Mouse (Mus musculus) testis, adult 2 months (tissue): ENCODE measurements at regions not wholly inside any gene's neighbourhood (a gene's known extent, or its start where the extent isn't known, plus 50 kb on each side); places are given as distances from the start of the nearest gene placed in this dataset.

Experiments
- H3K27ac ChIP-seq: fragments of 200-500 bp; 2 replicates; pipeline ENCODE4 v1.5.1; 2012; ENCODE audit warnings: low read depth, low read length; ENCODE audit not compliant: control insufficient read depth, insufficient read depth
- H3K27me3 ChIP-seq: fragments of 200-500 bp; 2 replicates; pipeline ENCODE4 v1.6.1; 2012; ENCODE audit warnings: mild to moderate bottlenecking, low read length, moderate library complexity; ENCODE audit not compliant: control insufficient read depth, insufficient read depth
- H3K36me3 ChIP-seq: fragments of 200-500 bp; 2 replicates; pipeline ENCODE4 v1.6.1; 2012; ENCODE audit warnings: mild to moderate bottlenecking, low read length; ENCODE audit not compliant: control insufficient read depth, insufficient read depth
- H3K4me1 ChIP-seq: fragments of 200-500 bp; 2 replicates; pipeline ENCODE4 v1.6.1; 2012; ENCODE audit warnings: low read length; ENCODE audit not compliant: control insufficient read depth, insufficient read depth
- H3K4me3 ChIP-seq: fragments of 200-500 bp; 2 replicates; pipeline ENCODE4 v1.5.1; 2012; ENCODE audit warnings: low read depth, mild to moderate bottlenecking, low read length, moderate library complexity, mixed read lengths; ENCODE audit not compliant: control insufficient read depth
- CTCF ChIP-seq: fragments of 200-500 bp; IDR thresholded peaks from 2 replicates; pipeline ENCODE4 v1.5.1; 2012; ENCODE audit warnings: low read depth, mild to moderate bottlenecking, inconsistent platforms, low read length, moderate library complexity; ENCODE audit not compliant: control insufficient read depth, insufficient read depth, insufficient replicate concordance
- POLR2A ChIP-seq: fragments of 200-500 bp; IDR thresholded peaks from 2 replicates; pipeline ENCODE4 v1.6.1; 2012; ENCODE audit warnings: low read depth, mild to moderate bottlenecking, inconsistent platforms, low read length, moderate library complexity; ENCODE audit not compliant: control insufficient read depth

DNA sequence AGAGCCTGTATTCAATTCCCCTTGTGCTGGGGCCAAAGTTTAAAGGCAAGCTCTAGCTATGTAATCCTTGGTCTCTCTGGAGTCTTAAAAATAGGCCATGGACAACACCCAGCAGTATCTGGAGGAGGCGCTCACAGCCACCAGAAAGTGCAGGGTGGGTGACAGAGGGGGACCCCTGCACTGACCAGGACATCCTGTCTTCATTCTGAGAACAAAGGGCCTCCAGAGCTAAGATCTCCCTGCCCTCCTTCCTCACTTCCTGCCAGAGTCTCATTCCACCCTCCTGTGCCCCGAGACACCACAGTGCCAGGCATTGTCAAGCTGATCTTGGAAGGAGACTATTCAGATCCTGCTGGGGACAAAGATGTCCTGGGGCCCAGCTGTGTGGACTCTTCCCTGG is 273.8 kb downstream of the Ajap1 start:
- peaks cover 3% of the 10 kb centered on the region; the same call in 1 of the 2 replicates for H3K4me1 ChIP-seq
- no peaks in the 10 kb centered on the region for H3K27me3 ChIP-seq
- TF ChIP-seq POLR2A: no peak
- no peak for TF ChIP-seq CTCF
- H3K36me3 ChIP-seq: no peaks in the 10 kb centered on the region
- no peak overlapping the region for H3K4me3 ChIP-seq
- H3K27ac ChIP-seq: no peak overlapping the region

DNA sequence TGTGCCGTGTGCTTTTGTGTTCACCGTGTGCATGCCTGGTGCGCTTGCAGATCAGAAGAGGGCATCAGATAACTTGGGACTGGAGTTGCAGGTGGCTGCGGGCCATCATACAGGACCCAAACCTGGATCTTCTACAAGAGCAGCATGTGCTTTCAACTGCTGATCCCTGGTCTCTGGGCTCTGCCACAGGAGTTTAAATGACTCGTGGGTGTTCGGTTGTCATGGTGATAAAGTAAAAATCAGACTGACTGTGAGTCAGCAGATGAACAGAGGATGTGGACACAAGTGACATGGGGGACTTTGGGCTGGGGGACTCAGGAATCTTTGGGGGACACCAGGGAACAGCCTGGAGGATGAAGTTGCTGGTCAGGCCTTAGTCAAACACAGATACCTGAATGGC is 274.4 kb downstream of the Ajap1 start:
- Histone ChIP-seq H3K27ac (no peak overlapping the region), H3K36me3 (no peaks in the 10 kb centered on the region), H3K4me3 (no peak overlapping the region), H3K4me1 (peaks cover 3% of the 10 kb centered on the region; the same call in 1 of the 2 replicates), H3K27me3 (no peaks in the 10 kb centered on the region)
- no peak for TF ChIP-seq POLR2A
- TF ChIP-seq CTCF: no peak

DNA sequence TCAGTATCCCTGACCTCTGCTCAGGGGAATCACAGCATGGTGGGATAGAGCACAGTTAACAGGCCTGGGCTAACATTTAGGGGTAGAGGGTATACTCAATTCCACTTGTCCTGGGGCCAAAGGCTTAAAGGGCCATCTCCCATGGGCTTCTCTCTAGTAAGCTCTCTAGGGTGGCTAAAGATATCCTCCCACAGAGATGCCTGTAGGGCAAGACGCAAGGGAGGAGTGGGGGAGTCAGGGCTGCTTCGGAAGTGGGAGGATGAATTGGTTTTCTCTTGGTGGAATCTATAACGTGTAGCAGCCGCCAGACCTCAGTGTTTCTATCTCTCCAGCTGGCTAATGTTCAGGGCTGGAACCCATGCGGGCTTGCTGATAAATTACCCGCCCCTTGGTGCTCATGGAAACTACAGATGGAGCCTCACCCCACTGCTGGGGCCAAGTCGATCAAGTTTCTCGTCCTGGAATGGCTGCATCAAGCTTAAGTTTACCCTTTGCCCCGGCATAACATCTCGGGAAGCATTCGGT is 275.0 kb downstream of the Ajap1 start:
- Histone ChIP-seq H3K27me3 (no peaks in the 10 kb centered on the region), H3K27ac (no peak overlapping the region), H3K36me3 (no peaks in the 10 kb centered on the region), H3K4me1 (peaks cover 3% of the 10 kb centered on the region; the same call in 1 of the 2 replicates), H3K4me3 (no peak overlapping the region)
- TF ChIP-seq POLR2A (no peak), CTCF (no peak)

DNA sequence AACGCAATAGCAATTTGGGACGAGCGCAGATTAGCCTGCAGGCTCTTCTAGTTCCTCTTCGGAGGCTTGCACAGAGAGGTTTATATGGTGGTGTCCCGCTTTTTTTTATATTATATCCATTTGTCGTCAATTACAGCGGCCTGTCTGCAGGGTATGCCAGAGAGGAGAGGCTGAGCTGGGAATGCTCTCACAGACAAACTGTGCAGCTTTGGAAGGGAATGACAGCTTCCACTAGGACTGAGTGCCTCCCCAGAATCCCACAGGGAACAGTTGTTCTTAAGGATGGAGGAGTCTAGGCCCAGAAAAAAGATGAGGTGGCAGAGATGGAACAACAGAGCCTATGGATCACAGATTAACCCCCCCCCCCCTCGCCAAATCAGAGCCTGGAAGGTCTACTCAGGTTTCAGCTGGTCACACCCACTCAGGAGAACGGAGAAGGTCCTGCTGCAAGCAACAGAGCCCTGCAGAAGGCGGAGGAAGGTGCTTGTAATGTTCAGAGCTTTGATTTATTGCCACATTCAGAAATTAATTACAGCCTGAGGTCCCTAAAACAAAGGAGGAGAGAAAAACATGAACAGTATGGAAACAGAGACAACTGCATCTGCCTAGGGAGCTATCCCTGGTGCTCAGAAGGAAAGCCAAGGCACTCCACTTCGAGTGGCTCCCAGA is 275.7 kb downstream of the Ajap1 start:
- Histone ChIP-seq H3K36me3 (no peaks in the 10 kb centered on the region), H3K27me3 (no peaks in the 10 kb centered on the region), H3K4me3 (no peak overlapping the region), H3K27ac (no peak overlapping the region), H3K4me1 (peaks cover 3% of the 10 kb centered on the region; the same call in 1 of the 2 replicates)
- TF ChIP-seq POLR2A (no peak), CTCF (no peak)

DNA sequence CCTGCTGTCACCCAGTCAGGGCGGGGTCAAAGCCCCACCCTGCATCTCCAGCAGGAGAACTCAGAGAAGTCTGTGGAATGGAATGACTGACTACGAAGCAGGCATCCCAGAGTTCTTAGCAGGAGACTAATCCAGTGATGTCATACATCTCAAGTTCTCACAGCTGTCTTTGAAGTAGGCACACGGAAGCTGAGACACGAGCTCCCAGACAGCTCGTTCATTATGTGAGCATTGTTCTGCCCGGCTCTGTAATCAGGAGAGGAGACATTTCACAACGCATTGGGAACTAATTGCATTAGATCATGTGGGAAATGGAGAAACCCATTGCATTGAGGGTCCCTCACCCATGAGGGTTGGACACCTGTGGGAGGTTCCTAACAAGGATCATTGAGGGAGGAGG is 277.8 kb downstream of the Ajap1 start:
- H3K27me3 ChIP-seq: no peaks in the 10 kb centered on the region
- H3K27ac ChIP-seq: no peak overlapping the region
- H3K4me3 ChIP-seq: no peak overlapping the region
- H3K36me3 ChIP-seq: no peaks in the 10 kb centered on the region
- H3K4me1 ChIP-seq: peaks cover 3% of the 10 kb centered on the region; the same call in 1 of the 2 replicates
- TF ChIP-seq CTCF: no peak
- no peak for TF ChIP-seq POLR2A

DNA sequence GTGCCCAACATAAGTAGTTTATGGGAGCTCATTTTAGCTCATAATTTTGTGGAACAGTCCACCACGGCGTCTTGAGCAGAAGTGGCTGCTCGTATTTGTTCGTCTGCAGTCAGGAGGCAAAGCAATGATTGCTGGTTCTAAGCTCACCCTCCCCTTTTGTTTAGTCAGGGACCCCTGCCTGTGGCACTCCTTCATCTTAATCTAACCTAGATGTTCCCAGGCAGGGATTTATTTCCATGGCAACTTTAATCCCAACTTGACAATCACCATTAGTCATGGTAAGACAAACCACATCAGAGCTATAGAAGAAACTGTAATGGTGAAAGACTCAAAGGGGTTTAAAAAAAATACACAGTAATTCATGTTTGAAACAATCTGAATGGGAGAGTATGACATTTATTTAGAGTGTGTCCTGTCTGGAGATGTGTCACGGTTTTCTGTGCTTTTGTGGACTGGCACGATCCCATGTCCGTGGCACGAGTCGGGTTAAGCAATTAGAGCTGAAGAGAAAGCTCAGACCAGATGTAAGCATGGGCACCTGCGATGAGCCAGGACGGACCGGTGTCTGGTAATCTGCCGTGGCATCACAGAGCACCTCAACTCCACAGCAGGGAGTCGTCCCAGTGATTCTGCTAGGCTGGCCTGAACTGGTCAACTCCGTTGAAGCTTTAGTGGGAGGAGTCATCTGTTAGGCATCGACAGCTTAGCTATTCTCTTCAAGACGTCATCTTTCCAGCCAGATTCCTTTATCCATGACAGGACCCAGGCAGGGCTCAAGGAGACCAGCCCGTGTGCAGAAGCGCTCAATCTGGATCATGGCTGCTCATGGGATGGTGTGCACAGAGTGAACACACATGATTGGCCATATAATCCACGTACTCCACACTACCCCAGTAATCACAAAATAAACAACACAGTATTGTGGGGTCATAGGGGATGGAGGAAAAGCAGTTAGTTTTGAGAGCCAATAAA is 281.5 kb downstream of the Ajap1 start:
- H3K27ac ChIP-seq: no peak overlapping the region
- H3K4me3 ChIP-seq: no peak overlapping the region
- no peak for TF ChIP-seq POLR2A
- no peak for TF ChIP-seq CTCF
- no peaks in the 10 kb centered on the region for H3K36me3 ChIP-seq
- peaks cover 3% of the 10 kb centered on the region; the same call in 1 of the 2 replicates for H3K4me1 ChIP-seq
- H3K27me3 ChIP-seq: no peaks in the 10 kb centered on the region

DNA sequence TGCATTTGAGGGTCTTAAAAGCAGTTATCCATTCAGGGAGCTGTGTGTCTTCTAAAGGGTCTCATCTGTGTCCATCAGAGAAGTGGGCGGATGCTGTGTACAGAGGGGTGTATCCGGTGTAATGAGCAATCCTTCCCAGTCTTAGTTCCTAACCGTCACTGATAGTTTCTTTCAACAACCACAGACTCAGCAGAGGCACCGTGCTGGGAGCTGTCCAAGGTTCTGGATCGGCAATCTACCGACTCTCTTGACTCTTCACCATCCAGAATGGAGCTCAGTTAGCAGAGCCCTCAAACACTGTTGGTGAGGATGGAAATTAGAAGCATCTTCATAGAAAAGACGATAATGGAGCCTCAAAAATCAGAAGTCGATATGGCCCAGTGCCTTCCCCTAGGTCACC is 293.1 kb downstream of the Ajap1 start:
- no peak overlapping the region for H3K27ac ChIP-seq
- no peak overlapping the region for H3K4me3 ChIP-seq
- no peaks in the 10 kb centered on the region for H3K36me3 ChIP-seq
- TF ChIP-seq CTCF: no peak
- TF ChIP-seq POLR2A: no peak
- peaks cover 11% of the 10 kb centered on the region for H3K4me1 ChIP-seq
- H3K27me3 ChIP-seq: no peaks in the 10 kb centered on the region
